Mouse (Mus musculus) limb, embryonic 12.5 days (tissue): ENCODE data around the gene Utp14a. TPM values are rescaled to one million over a fixed set of nuclear protein-coding genes. Genes with fewer than 3 reads are reported as not detected.

ENCODE experiments used
- ATAC-seq: fragments of 200-750 bp; cut with Nextera tagmentation; 2 replicates; pipeline ENCODE4 v1.8.0; 2017; ENCODE audit warnings: low read depth, moderate TSS enrichment; ENCODE audit not compliant: insufficient number of reproducible peaks, insufficient read depth, low FRiP score, low TSS enrichment
- H3K27ac ChIP-seq: fragments of 300-500 bp; sonication (generic); 2 replicates; pipeline ENCODE4 v1.5.1; 2016; ENCODE audit warnings: mild to moderate bottlenecking, moderate library complexity
- H3K27me3 ChIP-seq: fragments of 300-500 bp; sonication (generic); 2 replicates; pipeline ENCODE4 v1.6.1; 2016; ENCODE audit warnings: mild to moderate bottlenecking, moderate library complexity
- H3K36me3 ChIP-seq: fragments of 300-500 bp; sonication (generic); 2 replicates; pipeline ENCODE4 v1.6.1; 2016; ENCODE audit warnings: mild to moderate bottlenecking, moderate library complexity
- H3K4me1 ChIP-seq: fragments of 300-500 bp; sonication (generic); replicated peaks from 2 replicates; pipeline ENCODE4 v1.6.1; 2016
- H3K4me2 ChIP-seq: fragments of 300-500 bp; sonication (generic); 2 replicates; pipeline ENCODE4 v1.6.1; 2016; ENCODE audit warnings: mild to moderate bottlenecking, moderate library complexity
- H3K4me3 ChIP-seq: fragments of 300-500 bp; sonication (generic); replicated peaks from 2 replicates; pipeline ENCODE4 v1.5.1; 2016; ENCODE audit warnings: mild to moderate bottlenecking
- H3K9ac ChIP-seq: fragments of 300-500 bp; sonication (generic); replicated peaks from 2 replicates; pipeline ENCODE4 v1.6.1; 2016; ENCODE audit warnings: mild to moderate bottlenecking, moderate library complexity
- H3K9me3 ChIP-seq: fragments of 300-500 bp; sonication (generic); 2 replicates; pipeline ENCODE4 v1.6.1; 2016; ENCODE audit warnings: mild to moderate bottlenecking, moderate library complexity
- WGBS: fragments of 180-500 bp; shearing (Covaris S2); methylation state at CpG from one replicate; pipeline ENCODE4 v1.1.7; 2016; 5-methylcytosine and 5-hydroxymethylcytosine counted together
- polyA plus RNA-seq: library from polyadenylated mRNA; unstranded; fragments of >200 nt; fragmentation: Nextera tagmentation; extraction: Ambion mirVana; gene quantifications from 2 replicates; pipeline ENCODE4 v1.2.1, GENCODE M21; 2016

Utp14a gene
- polyA plus RNA-seq, 1 experiment from 2014 or later, result 23.7 TPM

DNA sequence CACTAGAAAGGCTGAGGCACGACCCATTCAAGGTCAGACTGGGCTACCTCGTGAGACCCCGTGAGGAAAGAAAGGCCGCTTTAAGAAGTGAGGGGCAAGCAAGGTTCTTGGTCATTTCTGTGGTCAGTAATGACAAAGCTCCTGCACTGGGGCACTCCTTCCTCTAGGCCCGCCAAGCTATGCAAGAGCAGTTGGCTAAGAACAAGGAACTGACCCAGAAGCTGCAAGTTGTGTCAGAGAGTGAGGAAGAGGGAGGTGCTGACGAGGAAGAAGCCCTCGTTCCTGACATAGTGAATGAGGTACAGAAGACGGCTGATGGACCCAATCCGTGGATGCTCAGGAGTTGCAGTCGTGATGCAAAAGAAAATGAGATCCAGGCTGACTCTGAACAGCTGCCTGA lies 18.0 kb downstream of the Utp14a start:
- Histone ChIP-seq H3K4me3 (no peak overlapping the region), H3K27ac (no peak overlapping the region), H3K4me1 (no peaks in the 10 kb centered on the region), H3K9me3 (no peaks in the 10 kb centered on the region), H3K9ac (no peak overlapping the region), H3K36me3 (peaks cover 19% of the 10 kb centered on the region), H3K27me3 (no peaks in the 10 kb centered on the region; the same call in 1 of the 2 replicates), H3K4me2 (no peak overlapping the region)
- WGBS, result 86% methylated on average over 10 of the region's 10 CpGs
- no peak for ATAC-seq

DNA sequence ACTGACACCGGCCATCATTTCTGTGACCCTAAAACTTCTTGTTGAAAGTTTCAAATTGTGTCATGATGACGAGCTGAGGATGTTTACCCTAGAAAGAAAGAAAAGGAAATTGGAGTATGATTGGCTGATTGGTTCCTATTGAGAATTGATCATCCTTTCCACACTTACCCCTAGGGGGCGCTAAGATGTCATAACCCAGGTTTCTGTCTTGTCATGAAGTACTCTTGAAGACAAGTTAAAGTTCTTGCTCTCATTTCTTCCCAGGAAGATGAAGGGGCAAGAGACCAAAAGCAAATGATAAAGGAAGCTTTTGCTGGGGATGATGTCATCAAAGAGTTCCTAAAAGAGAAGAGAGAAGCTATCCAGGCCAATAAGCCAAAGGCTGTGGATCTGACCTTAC lies 21.4 kb downstream of the Utp14a start:
- WGBS, result 44% methylated on average over 3 of the region's 3 CpGs
- Histone ChIP-seq H3K27me3 (no peaks in the 10 kb centered on the region), H3K4me1 (no peaks in the 10 kb centered on the region), H3K27ac (no peak overlapping the region), H3K9me3 (no peaks in the 10 kb centered on the region), H3K4me2 (no peak overlapping the region), H3K36me3 (peaks cover 24% of the 10 kb centered on the region), H3K9ac (no peak overlapping the region), H3K4me3 (no peak overlapping the region)
- ATAC-seq, result no peak

DNA sequence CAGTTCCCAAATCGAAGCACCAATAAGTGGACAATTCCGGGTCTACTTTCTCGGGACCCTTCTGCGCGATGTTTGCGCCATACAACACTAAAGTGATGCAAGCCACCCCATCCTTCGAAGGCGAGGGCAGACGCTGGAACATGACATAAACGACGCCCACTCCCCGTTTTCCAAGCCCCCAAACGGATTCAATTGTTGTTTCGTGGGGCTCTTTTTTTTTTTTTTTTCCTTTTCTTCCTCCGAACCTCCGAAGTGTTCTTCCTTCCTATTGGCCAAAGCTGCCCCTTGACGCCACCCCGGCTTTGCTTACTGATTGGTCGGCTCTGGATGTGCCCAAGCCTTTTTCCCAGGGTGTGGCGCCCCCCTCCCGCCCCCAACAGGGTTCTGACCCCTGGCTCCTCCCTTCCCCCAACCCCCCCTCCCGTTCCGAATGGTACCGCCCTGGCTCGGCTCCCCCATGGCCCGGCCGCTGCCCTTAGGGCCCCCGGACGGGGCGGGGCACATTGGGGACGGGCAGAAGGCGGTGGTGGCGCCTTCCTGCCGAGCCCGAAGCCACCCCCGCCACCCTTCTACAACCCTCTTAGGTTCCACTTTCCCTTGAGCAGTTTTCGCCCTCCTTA lies 27.8 kb downstream of the Utp14a start:
- H3K4me1 ChIP-seq, result no peaks in the 10 kb centered on the region
- H3K9me3 ChIP-seq, result no peaks in the 10 kb centered on the region
- WGBS, result 21% methylated on average over 24 of the region's 37 CpGs
- peak overlapping the region; percentile 52 for H3K9ac ChIP-seq
- H3K27me3 ChIP-seq, result peaks cover 29% of the 10 kb centered on the region
- H3K4me3 ChIP-seq, result peak overlapping the region; percentile 44
- peak overlapping the region; percentile 55 for H3K4me2 ChIP-seq
- peak overlapping the region; percentile 89 for H3K27ac ChIP-seq
- H3K36me3 ChIP-seq, result peaks cover 10% of the 10 kb centered on the region
- ATAC-seq, result peak; percentile 86

DNA sequence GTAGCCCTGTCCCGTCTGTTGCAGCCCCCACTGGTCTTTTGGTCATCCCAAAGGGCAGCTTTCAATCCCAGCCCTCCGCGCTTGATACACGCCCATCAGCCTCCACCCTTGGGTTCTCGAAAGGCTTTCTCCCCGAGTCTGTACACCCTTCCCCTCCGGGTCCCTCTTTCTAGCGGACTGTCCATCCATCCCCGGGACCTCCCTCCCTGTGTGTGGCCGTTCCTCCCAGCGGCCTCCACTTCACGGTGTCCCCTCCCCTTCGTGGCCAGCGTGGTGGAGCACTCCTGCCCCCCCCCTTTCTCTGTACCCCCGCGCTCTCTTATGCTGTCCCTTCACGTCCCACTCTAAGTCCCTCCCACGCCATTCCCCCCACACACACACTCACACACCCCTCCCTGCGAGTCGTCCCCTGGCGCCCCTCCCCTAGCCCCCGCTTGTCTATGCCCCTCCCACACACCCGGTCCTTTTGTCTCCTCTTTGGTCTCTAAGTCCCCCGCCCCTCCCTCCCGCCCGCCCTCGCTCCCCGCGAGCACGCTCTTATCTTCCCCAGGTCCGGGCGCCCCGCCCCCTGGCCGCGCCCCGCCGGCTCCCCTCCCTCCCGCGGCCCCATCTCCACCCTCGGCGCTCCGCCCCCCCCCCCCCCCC lies 28.5 kb downstream of the Utp14a start:
- peak overlapping the region; percentile 52 for H3K9ac ChIP-seq
- H3K36me3 ChIP-seq, result peaks cover 10% of the 10 kb centered on the region
- H3K4me1 ChIP-seq, result no peaks in the 10 kb centered on the region
- peak overlapping the region; percentile 55 for H3K4me2 ChIP-seq
- 16% methylated on average over 19 of the region's 42 CpGs for WGBS
- peak overlapping the region; percentile 89 for H3K27ac ChIP-seq
- peaks cover 29% of the 10 kb centered on the region for H3K27me3 ChIP-seq
- H3K4me3 ChIP-seq, result peak overlapping the region; percentile 44
- ATAC-seq, result peak; percentile 84
- H3K9me3 ChIP-seq, result no peaks in the 10 kb centered on the region

DNA sequence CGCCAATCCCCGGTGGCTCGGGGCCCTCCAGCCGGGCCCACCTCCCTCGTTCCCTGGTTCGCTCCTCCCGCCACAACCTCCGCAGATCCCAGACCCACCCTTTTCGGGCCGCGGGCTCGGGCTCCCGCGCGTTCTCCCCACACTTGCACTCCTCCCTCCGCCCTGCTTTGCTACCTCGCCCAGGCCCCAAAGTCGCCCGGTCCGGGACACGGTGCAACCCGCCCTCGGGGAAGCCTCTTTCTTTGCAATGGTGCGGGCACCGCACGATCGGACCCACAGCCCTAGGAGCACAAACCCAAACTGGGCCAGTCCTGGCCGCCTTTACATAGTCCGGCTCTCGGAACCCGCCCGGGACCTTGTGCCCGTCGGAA lies 29.0 kb downstream of the Utp14a start:
- peak overlapping the region; percentile 44 for H3K4me3 ChIP-seq
- H3K4me2 ChIP-seq, result peak overlapping the region; percentile 55
- peak overlapping the region; percentile 48 for H3K9ac ChIP-seq
- H3K9me3 ChIP-seq, result no peaks in the 10 kb centered on the region
- H3K36me3 ChIP-seq, result peaks cover 6% of the 10 kb centered on the region
- 9% methylated on average over 19 of the region's 34 CpGs for WGBS
- H3K27me3 ChIP-seq, result peaks cover 29% of the 10 kb centered on the region
- no peaks in the 10 kb centered on the region for H3K4me1 ChIP-seq
- peak overlapping the region; percentile 62 for H3K27ac ChIP-seq
- peak; percentile 53 for ATAC-seq

DNA sequence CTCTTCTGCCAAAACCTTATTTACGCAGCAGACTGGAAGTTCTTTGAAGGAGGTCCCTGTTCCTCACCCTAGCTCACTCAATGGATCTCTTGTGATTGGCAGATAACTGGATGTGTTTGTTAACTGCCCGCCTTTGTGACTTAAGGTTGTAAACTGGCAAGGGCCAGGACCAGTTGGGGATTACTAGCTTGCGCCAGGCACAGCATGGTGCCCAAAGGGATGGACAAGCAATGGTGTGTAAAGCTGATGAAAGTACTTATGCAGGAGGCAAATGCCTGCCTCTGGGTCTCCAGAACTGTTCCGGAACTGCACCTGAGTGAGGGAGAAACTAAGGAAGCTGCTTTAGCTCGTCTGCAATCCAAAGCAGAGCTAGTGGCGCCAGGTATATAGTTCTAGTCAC lies 29.8 kb downstream of the Utp14a start:
- H3K4me2 ChIP-seq, result no peak overlapping the region
- ATAC-seq, result no peak
- no peaks in the 10 kb centered on the region for H3K9me3 ChIP-seq
- no peak overlapping the region for H3K9ac ChIP-seq
- peaks cover 29% of the 10 kb centered on the region for H3K27me3 ChIP-seq
- no peaks in the 10 kb centered on the region for H3K4me1 ChIP-seq
- H3K4me3 ChIP-seq, result no peak overlapping the region
- WGBS, result 30% methylated on average over 6 of the region's 6 CpGs
- peaks cover 1% of the 10 kb centered on the region for H3K36me3 ChIP-seq
- H3K27ac ChIP-seq, result no peak overlapping the region

DNA sequence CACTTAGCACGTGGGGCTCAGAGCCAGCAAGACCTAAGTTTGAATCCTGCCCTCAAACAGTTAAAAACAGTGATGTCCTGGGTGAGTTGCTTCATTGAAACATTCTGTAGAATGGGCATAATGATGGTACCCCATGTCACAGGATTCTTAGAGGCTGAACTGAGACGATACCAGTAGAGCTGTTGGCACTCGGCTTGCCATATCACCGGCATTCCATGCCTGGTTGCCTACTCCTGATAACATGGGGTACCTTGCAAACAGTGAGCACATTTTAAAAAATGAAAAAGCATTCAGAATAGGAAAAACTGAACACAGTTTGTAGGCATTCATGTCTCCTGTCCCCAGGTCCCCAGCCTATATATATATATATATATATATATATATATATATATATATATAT lies 31.3 kb downstream of the Utp14a start:
- Histone ChIP-seq H3K4me3 (no peak overlapping the region), H3K4me1 (no peaks in the 10 kb centered on the region), H3K9ac (no peak overlapping the region), H3K36me3 (no peaks in the 10 kb centered on the region), H3K27ac (no peak overlapping the region), H3K9me3 (no peaks in the 10 kb centered on the region), H3K4me2 (no peak overlapping the region), H3K27me3 (peaks cover 29% of the 10 kb centered on the region)
- no peak for ATAC-seq
- 75% methylated on average over 4 of the region's 4 CpGs for WGBS

DNA sequence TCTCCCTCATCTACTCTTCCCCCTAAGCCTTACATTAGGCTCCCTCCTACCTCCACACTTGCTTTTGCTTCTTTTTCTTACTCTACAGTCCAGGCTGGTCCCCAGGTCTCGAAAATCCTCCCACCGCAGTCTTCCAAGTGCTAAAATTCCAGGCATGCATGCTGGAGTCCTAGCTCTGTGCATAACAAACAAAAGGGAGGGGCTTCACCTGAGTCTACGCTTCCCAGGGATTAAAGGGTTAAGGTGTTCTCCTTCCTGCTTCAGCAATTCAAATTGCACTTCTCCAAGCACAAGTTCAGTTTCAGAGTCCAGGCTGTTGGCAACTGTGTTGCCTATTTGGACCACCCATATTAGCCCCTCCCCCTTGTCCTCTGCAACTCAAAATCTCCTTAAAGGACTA lies 34.8 kb downstream of the Utp14a start:
- no peak overlapping the region for H3K4me3 ChIP-seq
- 27% methylated on average over 3 of the region's 3 CpGs for WGBS
- ATAC-seq, result no peak
- H3K9me3 ChIP-seq, result no peaks in the 10 kb centered on the region
- no peak overlapping the region for H3K4me2 ChIP-seq
- no peak overlapping the region for H3K27ac ChIP-seq
- peaks cover 16% of the 10 kb centered on the region for H3K27me3 ChIP-seq
- no peak overlapping the region for H3K9ac ChIP-seq
- H3K4me1 ChIP-seq, result no peaks in the 10 kb centered on the region
- H3K36me3 ChIP-seq, result no peaks in the 10 kb centered on the region

DNA sequence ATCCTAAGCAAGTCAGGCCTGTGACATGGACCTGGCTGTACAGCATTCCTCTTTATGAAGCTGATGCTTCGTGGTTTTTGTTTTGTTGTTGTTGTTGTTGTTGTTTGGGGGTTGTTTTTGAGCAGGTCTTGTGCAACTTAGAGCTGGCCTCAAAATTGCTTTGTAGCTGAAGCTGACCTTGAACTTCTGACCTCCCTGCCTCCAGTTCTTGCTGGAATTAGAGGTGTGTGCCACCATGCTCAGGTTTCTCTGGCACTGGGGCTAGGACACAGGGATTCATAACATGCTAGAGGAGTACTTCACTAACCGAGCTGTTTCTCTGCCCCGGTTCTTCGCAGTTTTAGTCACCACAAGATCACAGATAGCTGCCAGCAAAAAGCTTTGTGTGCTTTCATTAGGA lies 48.7 kb downstream of the Utp14a start:
- Histone ChIP-seq H3K4me3 (no peak overlapping the region), H3K4me1 (no peaks in the 10 kb centered on the region), H3K4me2 (no peak overlapping the region), H3K27me3 (no peaks in the 10 kb centered on the region; the same call in 1 of the 2 replicates), H3K27ac (no peak overlapping the region), H3K9me3 (no peaks in the 10 kb centered on the region), H3K36me3 (no peaks in the 10 kb centered on the region), H3K9ac (no peak overlapping the region)
- ATAC-seq, result no peak
- 80% methylated on average over 4 of the region's 4 CpGs for WGBS

DNA sequence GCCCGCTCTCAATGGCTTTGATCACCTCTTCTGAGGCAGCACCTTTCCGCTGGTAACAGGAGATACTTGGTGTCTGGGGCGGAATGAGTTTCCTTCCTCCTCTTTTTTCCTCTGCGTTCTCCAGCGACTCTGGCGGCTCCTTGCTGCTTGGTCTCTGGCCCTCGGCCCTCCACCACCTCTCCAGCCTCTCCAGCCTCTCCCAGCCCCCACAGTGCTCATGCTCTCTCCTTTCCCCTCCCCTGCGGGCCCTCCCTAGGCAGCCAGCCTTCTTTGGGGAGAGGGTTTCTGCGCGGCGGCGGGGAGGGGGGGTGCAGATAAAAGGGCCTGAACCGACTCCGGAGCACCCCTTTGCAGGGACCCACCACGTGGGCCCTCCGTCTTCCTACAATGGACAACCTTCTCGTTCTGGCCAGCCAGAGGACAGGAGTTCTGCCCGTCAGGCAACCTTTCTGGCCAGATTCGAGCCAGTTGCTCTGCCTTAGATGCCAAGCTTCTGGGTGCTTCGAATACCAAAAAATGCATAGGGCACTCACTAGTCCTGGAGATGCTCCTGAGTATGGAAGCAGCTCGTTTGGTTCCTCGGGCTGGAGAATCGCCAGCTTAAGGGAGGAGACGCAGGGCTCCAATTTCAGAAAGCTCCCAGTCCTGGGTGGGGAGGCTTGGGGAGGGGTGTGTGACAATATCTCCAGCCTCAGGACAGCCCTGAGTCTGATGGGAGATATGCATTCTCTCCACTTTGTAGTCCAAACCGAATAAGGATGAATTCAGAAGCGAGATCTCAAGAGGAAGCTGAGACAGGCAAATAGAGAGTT lies 54.2 kb downstream of the Utp14a start:
- Histone ChIP-seq H3K27me3 (peaks cover 6% of the 10 kb centered on the region), H3K4me3 (peak overlapping the region; percentile 24), H3K9ac (peak overlapping the region; percentile 37; the same call in 1 of the 2 replicates), H3K9me3 (no peaks in the 10 kb centered on the region), H3K27ac (no peak overlapping the region), H3K36me3 (no peaks in the 10 kb centered on the region), H3K4me1 (0 out of 2 replicates have a peak, but pooled peaks cover 3% of the 10 kb centered on the region), H3K4me2 (peak overlapping the region; percentile 56)
- 20% methylated on average over 24 of the region's 26 CpGs for WGBS
- ATAC-seq, result no peak

DNA sequence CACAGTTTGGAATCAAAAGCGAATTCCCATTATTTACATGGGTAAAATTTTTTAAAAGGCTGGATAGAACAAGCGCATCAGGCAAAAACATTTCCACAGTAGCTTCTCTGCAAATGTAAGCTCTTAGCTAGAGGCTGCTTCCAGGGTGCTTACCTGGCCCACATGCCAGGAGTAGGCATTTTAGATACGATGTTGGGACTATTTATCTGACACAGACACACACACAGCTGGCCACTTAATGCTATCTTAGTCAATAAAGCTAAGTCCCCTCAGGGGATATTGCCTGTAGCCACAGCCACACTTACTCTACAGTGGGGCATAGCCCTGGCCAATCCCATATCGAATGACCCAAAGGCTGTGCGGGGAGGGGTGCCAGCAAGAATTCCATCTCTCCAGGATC lies 55.1 kb downstream of the Utp14a start:
- ATAC-seq, result no peak
- Histone ChIP-seq H3K4me1 (0 out of 2 replicates have a peak, but pooled peaks cover 3% of the 10 kb centered on the region), H3K9me3 (no peaks in the 10 kb centered on the region), H3K27me3 (peaks cover 8% of the 10 kb centered on the region), H3K27ac (no peak overlapping the region), H3K9ac (no peak overlapping the region), H3K4me3 (no peak overlapping the region), H3K4me2 (no peak overlapping the region), H3K36me3 (no peaks in the 10 kb centered on the region)
- WGBS, result 72% methylated on average over 5 of the region's 5 CpGs
